Mouse (Mus musculus) bone marrow macrophage, adult 2 months (primary cell): ENCODE measurements around the gene Inpp5a. TPM values are rescaled to one million over a fixed set of nuclear protein-coding genes. Genes with fewer than 3 reads are reported as not detected.

Experiments used
- H3K27ac ChIP-seq: 2 replicates; pipeline ENCODE4 v1.5.1; 2012; ENCODE audit warnings: low read depth, low read length; ENCODE audit not compliant: insufficient read depth
- H3K4me1 ChIP-seq: 2 replicates; pipeline ENCODE4 v1.6.1; 2012; ENCODE audit warnings: low read length; ENCODE audit not compliant: control insufficient read depth, insufficient read depth
- H3K4me3 ChIP-seq: 2 replicates; pipeline ENCODE4 v1.5.1; 2012; ENCODE audit warnings: mild to moderate bottlenecking, low read length, moderate library complexity; ENCODE audit not compliant: insufficient read depth
- CTCF ChIP-seq: IDR thresholded peaks from 2 replicates; pipeline ENCODE4 v1.5.1; 2012; ENCODE audit warnings: low read depth, mild to moderate bottlenecking, low read length, moderate library complexity
- POLR2A ChIP-seq: IDR thresholded peaks from 2 replicates; pipeline ENCODE4 v1.6.1; 2012; ENCODE audit warnings: mild to moderate bottlenecking, low read depth, low read length, borderline replicate concordance
- polyA plus RNA-seq: library from polyadenylated mRNA; stranded (reverse); fragments of >200 nt; gene quantifications from 2 replicates; pipeline ENCODE4 v1.2.4, GENCODE M21; 2012; ENCODE audit not compliant: missing spikeins, insufficient read depth, insufficient read length

Gene Inpp5a
- polyA plus RNA-seq, 1 experiment = 16.2 TPM

DNA sequence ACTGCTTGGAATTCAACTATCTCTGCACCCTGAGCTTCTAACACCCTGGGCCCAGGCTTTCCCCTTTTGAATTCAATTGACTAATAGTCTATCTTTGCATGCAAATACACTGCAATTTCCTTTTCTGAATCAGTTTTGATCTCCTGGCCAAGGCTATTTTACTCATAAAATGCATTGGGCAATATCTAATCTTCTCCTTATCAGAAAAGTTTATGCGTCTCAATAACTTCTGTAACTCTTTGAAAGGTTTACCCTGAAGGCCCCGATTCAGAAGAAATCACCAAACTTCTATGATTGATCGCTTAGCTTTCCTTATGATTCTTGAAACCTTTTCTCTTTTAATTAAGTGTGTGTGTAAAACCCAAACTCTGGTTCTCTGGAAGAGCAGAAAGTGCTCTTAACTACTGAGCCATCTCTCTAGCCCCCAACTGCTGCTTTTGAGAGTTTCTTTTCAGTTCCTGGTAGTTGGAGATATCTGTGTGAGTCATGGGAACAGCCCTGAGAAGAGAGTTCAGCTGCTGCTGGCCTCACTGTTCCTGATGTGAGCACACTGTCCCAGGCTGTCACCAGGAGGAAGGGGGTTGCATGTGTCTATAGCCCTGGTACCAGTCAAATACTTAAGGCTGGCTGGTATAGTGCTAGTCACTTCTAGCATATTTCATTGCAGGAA is 27.9 kb upstream of the Inpp5a start:
- H3K4me3 ChIP-seq = no peak overlapping the region
- peaks cover 50% of the 10 kb centered on the region for H3K4me1 ChIP-seq
- TF ChIP-seq CTCF (no peak), POLR2A (no peak)

DNA sequence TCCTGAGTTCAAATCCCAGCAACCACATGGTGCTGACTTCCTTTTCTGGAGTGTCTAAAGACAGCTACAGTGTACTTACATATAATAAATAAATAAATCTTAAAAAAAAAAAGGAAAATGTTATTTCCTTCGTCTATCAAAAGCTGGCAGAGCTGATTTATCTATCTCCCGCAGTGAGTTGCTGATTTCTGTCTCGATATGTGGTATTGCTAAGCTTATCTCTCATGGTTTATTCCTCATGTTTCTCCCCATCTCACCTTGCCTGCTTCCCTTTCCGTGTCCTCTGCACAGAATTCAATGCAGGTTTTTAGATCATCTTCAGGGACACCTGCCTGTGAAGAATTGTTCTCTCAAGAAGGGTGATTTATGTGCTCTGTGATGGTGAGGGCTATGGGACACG is 27.1 kb upstream of the Inpp5a start:
- TF ChIP-seq CTCF (no peak), POLR2A (no peak)
- peaks cover 58% of the 10 kb centered on the region for H3K4me1 ChIP-seq
- H3K27ac ChIP-seq = no peak overlapping the region
- H3K4me3 ChIP-seq = no peak overlapping the region

More for the DNA sequence above, 27.9 kb upstream of the Inpp5a start:
- no peak overlapping the region for H3K27ac ChIP-seq

DNA sequence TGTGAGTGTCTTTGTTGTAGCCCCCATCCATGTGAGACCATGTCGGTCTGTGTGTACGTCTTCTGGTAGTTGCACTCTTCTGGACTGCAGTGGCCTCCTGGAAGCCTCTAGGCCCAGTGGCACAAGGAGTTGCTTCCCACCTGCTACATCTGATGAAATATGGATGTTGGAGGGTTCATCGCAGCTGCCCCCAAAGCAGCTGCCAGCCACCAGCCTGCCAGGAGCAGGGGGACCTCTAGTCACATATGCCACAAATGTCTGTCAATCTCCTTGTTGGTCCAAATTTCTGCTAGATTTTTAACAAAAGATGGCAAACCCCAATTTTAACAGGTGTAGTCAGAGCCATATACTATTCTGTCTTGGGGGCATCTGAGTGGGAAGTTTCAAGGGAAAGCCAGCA is 26.4 kb upstream of the Inpp5a start:
- TF ChIP-seq POLR2A = no peak
- TF ChIP-seq CTCF = no peak
- Histone ChIP-seq H3K27ac (no peak overlapping the region), H3K4me1 (peaks cover 62% of the 10 kb centered on the region), H3K4me3 (no peak overlapping the region)

DNA sequence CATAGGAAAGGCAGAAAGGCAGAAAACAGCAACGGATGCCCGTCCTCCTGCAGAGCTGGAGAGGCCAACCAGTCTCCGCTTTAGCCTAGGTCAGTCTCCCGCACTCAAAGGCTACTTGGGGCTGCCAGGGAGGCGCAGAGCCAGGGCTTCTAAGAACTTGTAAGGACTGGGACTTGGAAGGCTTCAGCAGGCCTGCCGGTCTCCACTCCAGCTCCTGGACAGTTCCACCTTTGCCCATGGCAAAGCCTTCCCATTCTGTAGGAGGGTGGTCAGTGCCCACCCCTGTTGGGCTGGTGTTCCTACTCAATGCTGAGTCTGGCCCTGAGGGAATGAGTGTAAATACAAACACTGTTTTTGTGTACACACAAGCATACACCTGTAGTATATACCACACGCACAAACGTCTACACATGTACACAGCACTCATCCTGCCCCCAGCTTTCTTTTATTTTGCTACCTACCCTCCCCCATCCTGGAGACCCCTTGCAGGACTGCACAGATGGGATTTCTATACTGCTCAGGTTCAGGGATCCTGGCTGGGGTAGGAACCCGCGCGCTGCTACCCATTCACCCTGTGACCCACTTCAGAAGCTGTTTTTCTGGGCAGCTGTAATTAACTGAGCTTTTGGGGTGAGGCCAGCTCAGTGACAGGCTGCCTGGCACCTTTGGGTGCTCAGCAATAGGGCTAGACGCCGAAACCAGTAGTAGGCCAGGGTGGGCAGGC is 25.5 kb upstream of the Inpp5a start:
- no peak overlapping the region for H3K4me3 ChIP-seq
- peak overlapping the region; percentile 12; the same call in 1 of the 2 replicates for H3K27ac ChIP-seq
- TF ChIP-seq CTCF (no peak), POLR2A (no peak)
- peaks cover 57% of the 10 kb centered on the region for H3K4me1 ChIP-seq

DNA sequence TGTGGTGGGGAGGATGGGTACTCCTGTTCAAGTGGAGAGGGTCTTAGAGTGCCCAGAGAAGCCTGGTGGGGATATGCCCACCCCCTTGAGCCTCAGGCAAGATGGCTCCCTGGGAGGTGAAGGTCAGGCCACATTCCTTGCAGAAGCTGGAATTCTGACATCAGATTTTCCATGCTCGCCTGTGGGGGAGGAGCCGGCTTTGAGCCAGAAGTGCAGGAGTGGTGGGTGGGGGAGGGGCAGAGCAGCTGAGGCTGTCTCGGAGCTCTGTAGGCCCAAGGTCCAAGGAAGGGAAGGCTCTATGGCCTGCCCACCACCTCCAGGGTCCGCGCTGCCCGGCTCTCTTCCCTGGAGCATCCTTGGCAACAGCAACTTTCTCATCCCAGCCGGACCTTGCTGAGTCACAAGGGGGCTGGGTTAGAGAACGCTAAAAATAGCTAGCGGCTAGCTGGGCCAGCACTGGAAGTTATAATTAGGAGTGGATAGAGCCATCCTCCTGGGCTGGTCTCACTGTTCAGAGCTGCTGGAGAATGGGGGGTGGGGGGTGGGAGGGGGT is 24.8 kb upstream of the Inpp5a start:
- Histone ChIP-seq H3K4me3 (no peak overlapping the region; the same call in 1 of the 2 replicates), H3K4me1 (peaks cover 57% of the 10 kb centered on the region)

DNA sequence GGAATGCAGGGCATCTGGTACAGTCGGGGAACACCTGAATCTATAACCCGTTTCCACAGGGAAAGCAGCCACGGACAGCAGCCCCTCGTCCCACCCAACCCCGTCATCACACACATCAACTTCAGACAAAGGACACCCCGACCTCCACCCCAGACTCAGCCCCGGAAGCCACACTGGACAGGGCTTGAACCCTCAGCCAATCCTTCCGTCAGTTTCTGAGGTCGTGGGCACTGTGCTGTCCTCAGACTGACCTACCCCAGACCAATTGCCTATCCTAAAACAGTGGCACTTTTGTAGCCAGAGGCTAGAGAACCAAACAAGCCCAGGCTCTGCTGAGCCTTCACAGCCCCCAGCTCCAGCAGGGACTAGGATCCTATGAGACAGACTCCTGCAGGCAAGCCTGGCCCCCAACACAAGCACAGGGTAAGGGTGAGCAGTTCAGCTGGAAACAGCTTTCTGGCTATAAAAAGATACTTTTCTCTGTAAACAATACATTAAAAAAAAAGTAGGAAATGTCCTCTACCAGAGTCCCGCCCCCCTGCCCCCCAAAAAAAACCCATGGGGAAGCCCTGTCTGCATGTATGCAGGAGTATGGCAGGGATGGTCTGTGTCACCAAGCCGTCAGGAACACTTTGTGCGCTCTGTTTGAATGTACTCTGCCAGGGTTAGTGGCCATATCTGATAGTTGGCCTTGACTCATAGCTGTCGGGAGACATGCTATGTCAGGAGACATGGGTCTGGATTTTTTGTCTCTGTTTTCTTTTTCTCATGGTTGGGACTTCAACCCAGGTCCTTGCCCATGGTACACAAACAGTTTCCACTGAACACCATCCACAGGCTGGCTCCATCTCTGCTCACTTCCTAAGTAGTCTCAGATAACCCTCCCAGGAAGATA is 23.7 kb upstream of the Inpp5a start:
- TF ChIP-seq CTCF = no peak
- no peak for TF ChIP-seq POLR2A
- Histone ChIP-seq H3K27ac (peak overlapping the region; percentile 70), H3K4me3 (no peak overlapping the region), H3K4me1 (peaks cover 50% of the 10 kb centered on the region)

More for the DNA sequence above, 24.8 kb upstream of the Inpp5a start:
- peak overlapping the region; percentile 70 for H3K27ac ChIP-seq
- TF ChIP-seq CTCF (no peak), POLR2A (no peak)

DNA sequence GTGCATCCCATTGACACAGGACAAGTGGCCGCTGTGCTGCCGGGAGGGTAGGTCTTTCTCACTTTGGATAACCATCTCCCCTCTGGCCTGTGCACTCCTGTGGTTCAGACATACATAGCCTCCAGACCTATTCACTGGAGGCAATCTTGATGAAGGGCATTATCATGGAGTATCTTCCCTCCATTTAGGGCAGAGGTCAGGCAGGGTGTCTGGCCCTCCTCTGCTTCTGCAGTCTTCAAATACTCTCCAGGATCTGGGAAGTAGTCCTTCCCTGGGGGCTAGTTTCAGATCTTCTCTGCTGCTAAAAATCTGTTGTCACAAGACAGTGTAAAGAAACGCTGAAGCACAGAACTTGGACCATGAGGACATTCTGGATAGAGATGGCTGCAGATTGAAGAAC is 22.8 kb upstream of the Inpp5a start:
- Histone ChIP-seq H3K4me3 (no peak overlapping the region), H3K4me1 (peaks cover 42% of the 10 kb centered on the region), H3K27ac (peak overlapping the region; percentile 68)
- TF ChIP-seq CTCF (no peak), POLR2A (no peak)

DNA sequence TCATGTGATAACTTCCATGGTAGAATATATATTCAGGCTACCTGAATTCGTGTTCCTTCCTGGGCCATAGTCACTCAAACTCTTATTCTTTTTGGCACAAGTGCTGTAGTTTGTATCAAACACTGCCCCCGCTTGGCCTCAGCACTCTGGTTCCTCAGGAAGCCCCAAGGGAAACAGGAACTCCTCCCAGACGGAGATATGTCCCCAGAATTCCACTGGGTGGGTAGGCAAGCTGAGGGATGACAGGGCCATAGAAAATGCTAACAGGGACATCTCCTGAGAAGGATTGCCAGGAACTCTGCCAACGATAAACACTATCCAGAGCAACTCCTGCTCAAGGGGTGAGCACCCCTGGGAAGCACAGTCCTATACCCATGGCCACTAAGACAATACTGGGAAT is 22.4 kb upstream of the Inpp5a start:
- TF ChIP-seq POLR2A (no peak), CTCF (no peak)
- H3K4me3 ChIP-seq = no peak overlapping the region
- H3K4me1 ChIP-seq = peaks cover 40% of the 10 kb centered on the region
- H3K27ac ChIP-seq = peak overlapping the region; percentile 68

DNA sequence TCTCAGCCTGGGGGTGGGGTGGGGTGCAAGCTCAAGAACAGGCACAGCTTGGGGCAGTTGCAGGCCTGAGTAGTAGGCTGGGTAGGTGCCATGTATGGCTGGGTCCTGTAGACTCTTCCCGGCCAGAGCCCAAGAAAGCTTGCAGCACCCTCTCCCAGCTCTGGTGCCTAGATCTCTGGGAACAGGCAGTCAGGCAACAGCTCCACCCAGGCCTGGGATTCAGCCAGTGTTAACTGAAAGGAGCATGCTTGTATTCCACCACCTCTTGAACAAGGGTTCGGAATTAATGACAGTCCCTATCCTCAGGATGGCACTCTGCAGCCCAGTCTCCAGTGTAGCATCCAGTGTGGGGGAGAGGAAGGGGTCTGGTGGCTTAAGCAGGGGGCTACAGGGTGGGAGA is 20.7 kb upstream of the Inpp5a start:
- Histone ChIP-seq H3K4me1 (peaks cover 38% of the 10 kb centered on the region), H3K27ac (no peak overlapping the region), H3K4me3 (no peak overlapping the region)
- TF ChIP-seq CTCF = no peak
- TF ChIP-seq POLR2A = no peak
